Mouse (Mus musculus) midbrain, embryonic 14.5 days (tissue): ENCODE measurements around the gene Cmpk2. TPM values are rescaled to one million over a fixed set of nuclear protein-coding genes. Genes with fewer than 3 reads are reported as not detected.

Experiments
- ATAC-seq: fragments of 200-750 bp; cut with Nextera tagmentation; 2 replicates; pipeline ENCODE4 v1.8.0; 2017; ENCODE audit warnings: moderate number of reproducible peaks, moderate library complexity; ENCODE audit not compliant: low FRiP score, low TSS enrichment
- DNase-seq: peaks from one replicate; pipeline ENCODE4 v3.0.0-alpha.2; 2015
- H3K27ac ChIP-seq: fragments of 300-500 bp; sonication (generic); replicated peaks from 2 replicates; pipeline ENCODE4 v1.5.1; 2014; ENCODE audit warnings: mild to moderate bottlenecking, low read depth, low read length, moderate library complexity
- H3K27me3 ChIP-seq: fragments of 300-500 bp; sonication (generic); 2 replicates; pipeline ENCODE4 v1.6.1; 2014; ENCODE audit warnings: low read length, control low read depth, mixed read lengths; ENCODE audit not compliant: control insufficient read depth, insufficient read depth
- H3K36me3 ChIP-seq: fragments of 300-500 bp; sonication (generic); 2 replicates; pipeline ENCODE4 v1.6.1; 2014; ENCODE audit warnings: low read length, control low read depth; ENCODE audit not compliant: control insufficient read depth, insufficient read depth
- H3K4me1 ChIP-seq: fragments of 300-500 bp; sonication (generic); 2 replicates; pipeline ENCODE4 v1.6.1; 2014; ENCODE audit warnings: mild to moderate bottlenecking, antibody characterized with exemption, low read length, control low read depth; ENCODE audit not compliant: control insufficient read depth, insufficient read depth
- H3K4me2 ChIP-seq: fragments of 300-500 bp; sonication (generic); 2 replicates; pipeline ENCODE4 v1.6.1; 2014; ENCODE audit warnings: mild to moderate bottlenecking, low read length, moderate library complexity
- H3K4me3 ChIP-seq: fragments of 300-500 bp; sonication (generic); replicated peaks from 2 replicates; pipeline ENCODE4 v1.5.1; 2014; ENCODE audit warnings: low read depth, low read length
- H3K9ac ChIP-seq: fragments of 300-500 bp; sonication (generic); replicated peaks from 2 replicates; pipeline ENCODE4 v1.6.1; 2014; ENCODE audit warnings: mild to moderate bottlenecking, low read length, moderate library complexity
- H3K9me3 ChIP-seq: fragments of 300-500 bp; sonication (generic); 2 replicates; pipeline ENCODE4 v1.6.1; 2016; ENCODE audit warnings: low read length, control low read depth, mixed read lengths; ENCODE audit not compliant: control insufficient read depth
- WGBS: fragments of 180-500 bp; shearing (Covaris S2); extraction: QIAGEN DNeasy Blood & Tissue Kit; methylation state at CpG from one replicate; pipeline ENCODE4 v1.1.7; 2014; 5-methylcytosine and 5-hydroxymethylcytosine counted together
- polyA plus RNA-seq: library from polyadenylated mRNA; unstranded; fragments of >200 nt; fragmentation: Nextera tagmentation; extraction: Ambion mirVana; gene quantifications from 2 replicates; pipeline ENCODE4 v1.2.1, GENCODE M21; 2014

The Cmpk2 gene
- polyA plus RNA-seq, 1 experiment from 2014 or later: 14.6 TPM

GRCm38 (mm10) chr12:26488617-26489274 is 19.7 kb downstream of the Cmpk2 start:
- peaks cover 4% of the 10 kb centered on the region for H3K4me1 ChIP-seq
- H3K27me3 ChIP-seq: no peaks in the 10 kb centered on the region
- no peak overlapping the region for H3K4me3 ChIP-seq
- no peak overlapping the region for H3K27ac ChIP-seq
- H3K9ac ChIP-seq: no peak overlapping the region
- 36% methylated on average over 5 of the region's 5 CpGs for WGBS
- H3K36me3 ChIP-seq: no peaks in the 10 kb centered on the region
- ATAC-seq: no peak
- no peaks in the 10 kb centered on the region for H3K9me3 ChIP-seq
- 0 out of 2 replicates have a peak overlapping the region, but pooled peaks have one; percentile 14 for H3K4me2 ChIP-seq
- no peak for DNase-seq

GRCm38 (mm10) chr12:26489942-26490341 is 20.9 kb downstream of the Cmpk2 start:
- no peak overlapping the region for H3K4me2 ChIP-seq
- peak; percentile 12 for DNase-seq
- no peaks in the 10 kb centered on the region for H3K27me3 ChIP-seq
- no peak overlapping the region for H3K27ac ChIP-seq
- 88% methylated on average over 1 of the region's 1 CpGs for WGBS
- no peaks in the 10 kb centered on the region for H3K36me3 ChIP-seq
- H3K4me1 ChIP-seq: peaks cover 4% of the 10 kb centered on the region
- no peaks in the 10 kb centered on the region for H3K9me3 ChIP-seq
- H3K9ac ChIP-seq: no peak overlapping the region
- H3K4me3 ChIP-seq: no peak overlapping the region
- ATAC-seq: no peak

GRCm38 (mm10) chr12:26501042-26501441 is 32.0 kb downstream of the Cmpk2 start:
- H3K4me3 ChIP-seq: no peak overlapping the region
- no peaks in the 10 kb centered on the region for H3K9me3 ChIP-seq
- no peak overlapping the region for H3K27ac ChIP-seq
- H3K36me3 ChIP-seq: no peaks in the 10 kb centered on the region
- ATAC-seq: no peak
- H3K27me3 ChIP-seq: no peaks in the 10 kb centered on the region
- no peaks in the 10 kb centered on the region for H3K4me1 ChIP-seq
- WGBS: 89% methylated on average over 3 of the region's 3 CpGs
- H3K4me2 ChIP-seq: no peak overlapping the region
- no peak overlapping the region for H3K9ac ChIP-seq
- DNase-seq: no peak

GRCm38 (mm10) chr12:26510971-26511370 is 42.0 kb downstream of the Cmpk2 start:
- Histone ChIP-seq H3K36me3 (no peaks in the 10 kb centered on the region), H3K4me2 (no peak overlapping the region), H3K27me3 (no peaks in the 10 kb centered on the region), H3K9ac (no peak overlapping the region), H3K27ac (no peak overlapping the region), H3K4me3 (no peak overlapping the region), H3K9me3 (no peaks in the 10 kb centered on the region), H3K4me1 (peaks cover 7% of the 10 kb centered on the region; the same call in 1 of the 2 replicates)
- ATAC-seq (no peak), DNase-seq (no peak)
- WGBS: 92% methylated on average over 4 of the region's 4 CpGs

GRCm38 (mm10) chr12:26518206-26518605 is 49.2 kb downstream of the Cmpk2 start:
- no peaks in the 10 kb centered on the region for H3K36me3 ChIP-seq
- DNase-seq (no peak), ATAC-seq (no peak)

GRCm38 (mm10) chr12:26524943-26525697 is 56.1 kb downstream of the Cmpk2 start:
- Histone ChIP-seq H3K9me3 (no peaks in the 10 kb centered on the region), H3K27me3 (no peaks in the 10 kb centered on the region), H3K9ac (no peak overlapping the region), H3K36me3 (no peaks in the 10 kb centered on the region), H3K4me2 (no peak overlapping the region), H3K4me1 (peaks cover 10% of the 10 kb centered on the region; the same call in 1 of the 2 replicates), H3K27ac (0 out of 2 replicates have a peak overlapping the region, but pooled peaks have one; percentile 32), H3K4me3 (no peak overlapping the region)
- no peak for ATAC-seq
- peak; percentile 72 for DNase-seq
- 66% methylated on average over 3 of the region's 3 CpGs for WGBS

More at GRCm38 (mm10) chr12:26518206-26518605, 49.2 kb downstream of the Cmpk2 start:
- H3K27me3 ChIP-seq: no peaks in the 10 kb centered on the region
- H3K4me2 ChIP-seq: no peak overlapping the region
- peaks cover 7% of the 10 kb centered on the region; the same call in 1 of the 2 replicates for H3K4me1 ChIP-seq
- H3K9ac ChIP-seq: no peak overlapping the region
- H3K4me3 ChIP-seq: no peak overlapping the region
- no peaks in the 10 kb centered on the region for H3K9me3 ChIP-seq
- no peak overlapping the region for H3K27ac ChIP-seq
- 75% methylated on average over 3 of the region's 3 CpGs for WGBS

- 0 out of 2 replicates have a peak overlapping the region, but pooled peaks have one; percentile 32 for H3K27ac ChIP-seq
- peaks cover 10% of the 10 kb centered on the region; the same call in 1 of the 2 replicates for H3K4me1 ChIP-seq
- H3K9me3 ChIP-seq: no peaks in the 10 kb centered on the region
- DNase-seq (peak; percentile 53), ATAC-seq (no peak)
- H3K4me2 ChIP-seq: no peak overlapping the region
- no peaks in the 10 kb centered on the region for H3K27me3 ChIP-seq
- WGBS: 52% methylated on average over 5 of the region's 5 CpGs
- H3K9ac ChIP-seq: no peak overlapping the region
- no peak overlapping the region for H3K4me3 ChIP-seq
- no peaks in the 10 kb centered on the region for H3K36me3 ChIP-seq
Observed at GRCm38 (mm10) chr12:26525698-26526026, 56.7 kb downstream of the Cmpk2 start.
